Mouse (Mus musculus) lung, postnatal 25 days (tissue): ENCODE data around the gene Dtymk.
"Not testable (repeated sequence)": the region's sequence is repeated elsewhere in the genome, so short reads cannot be mapped to it uniquely, and the experiment has no call there.

Source experiments
- DNase-seq: peaks from one replicate; pipeline ENCODE4 v3.0.0; 2022; ENCODE audit warnings: low spot score

Dtymk gene

GRCm38 (mm10) chr1:93804818-93805217 lies 3.1 kb upstream of the Dtymk start:
- no peak for DNase-seq

- DNase-seq: peak; percentile 99
These were observed 2.1 kb upstream of the Dtymk start, which contains the start of gene Ing5 for GRCm38 (mm10) chr1:93803556-93804507. Gene Ing5, plus strand, starts transcription at chr1:93803965.

GRCm38 (mm10) chr1:93802771-93803170 lies 1.0 kb upstream of the Dtymk start:
- DNase-seq: no peak

- DNase-seq: no peak
These were observed 847 bp downstream of the Dtymk start for GRCm38 (mm10) chr1:93800670-93801503.

- no peak for DNase-seq
These were observed 5.8 kb downstream of the Dtymk start for GRCm38 (mm10) chr1:93795886-93796285.

- DNase-seq: no peak
These were observed 7.2 kb downstream of the Dtymk start for GRCm38 (mm10) chr1:93794526-93794925.

- no peak for DNase-seq
These were observed 14.8 kb downstream of the Dtymk start for GRCm38 (mm10) chr1:93786912-93787311.

- DNase-seq: no peak
These were observed 25.0 kb downstream of the Dtymk start for GRCm38 (mm10) chr1:93776686-93777085.

- DNase-seq: peak; percentile 66
These were observed 31.8 kb downstream of the Dtymk start for GRCm38 (mm10) chr1:93769901-93770300.

GRCm38 (mm10) chr1:93767600-93767999 lies 34.1 kb downstream of the Dtymk start:
- DNase-seq: no peak

- no peak for DNase-seq
These were observed 36.7 kb downstream of the Dtymk start for GRCm38 (mm10) chr1:93764871-93765591.

- DNase-seq: not testable (repeated sequence)
These were observed 38.2 kb downstream of the Dtymk start for GRCm38 (mm10) chr1:93763531-93763930.

- DNase-seq: no peak
These were observed 41.7 kb downstream of the Dtymk start for GRCm38 (mm10) chr1:93760076-93760475.

GRCm38 (mm10) chr1:93756154-93756553 lies 45.6 kb downstream of the Dtymk start:
- DNase-seq: no peak

GRCm38 (mm10) chr1:93755618-93756017 lies 46.1 kb downstream of the Dtymk start:
- DNase-seq: no peak

- no peak for DNase-seq
These were observed 46.5 kb downstream of the Dtymk start for GRCm38 (mm10) chr1:93755291-93755610.

GRCm38 (mm10) chr1:93754573-93755290 lies 47.0 kb downstream of the Dtymk start, which contains the start of gene Thap4:
Gene Thap4, minus strand, starts transcription at chr1:93754864.
- peak; percentile 92 for DNase-seq

GRCm38 (mm10) chr1:93753911-93754572 lies 47.7 kb downstream of the Dtymk start:
- DNase-seq: no peak

- no peak for DNase-seq
These were observed 50.4 kb downstream of the Dtymk start, which contains the start of gene Atg4b for GRCm38 (mm10) chr1:93751290-93751689. Gene Atg4b, plus strand, starts transcription at chr1:93751500.

GRCm38 (mm10) chr1:93748539-93748938 lies 53.2 kb downstream of the Dtymk start:
- DNase-seq: peak; percentile 33

GRCm38 (mm10) chr1:93746179-93746578 lies 55.6 kb downstream of the Dtymk start:
- no peak for DNase-seq
